Mouse (Mus musculus): Measurements from ENCODE around the gene Cd3d. TPM values are rescaled to one million over a fixed set of nuclear protein-coding genes. Genes with fewer than 3 reads are reported as not detected.

Cd3d gene
- polyA plus RNA-seq, 1 experiment from 2014 or later, result not detected

- Histone ChIP-seq H3K36me3 (no peaks in the 10 kb centered on the region), H3K4me1 (no peaks in the 10 kb centered on the region), H3K27me3 (peaks cover 9% of the 10 kb centered on the region), H3K27ac (no peak overlapping the region), H3K9me3 (no peaks in the 10 kb centered on the region), H3K4me3 (no peak overlapping the region), H3K9ac (no peak overlapping the region), H3K4me2 (no peak overlapping the region)
- no peak for ATAC-seq (ENCODE audit: insufficient number of reproducible peaks, insufficient read depth, low FRiP score, low TSS enrichment, low read depth)
- 29% methylated on average over 2 of the region's 2 CpGs for WGBS
These were observed 33.3 kb downstream of the Cd3d start for GRCm38 (mm10) chr9:45014879-45015278.

GRCm38 (mm10) chr9:45015841-45016240, 34.3 kb downstream of the Cd3d start:
- H3K9me3 ChIP-seq, result no peaks in the 10 kb centered on the region
- no peak overlapping the region for H3K4me2 ChIP-seq
- H3K36me3 ChIP-seq, result no peaks in the 10 kb centered on the region
- no peak for ATAC-seq (ENCODE audit: insufficient number of reproducible peaks, insufficient read depth, low FRiP score, low TSS enrichment, low read depth)
- 75% methylated on average over 3 of the region's 3 CpGs for WGBS
- H3K27me3 ChIP-seq, result peaks cover 9% of the 10 kb centered on the region
- H3K4me3 ChIP-seq, result no peak overlapping the region
- H3K9ac ChIP-seq, result no peak overlapping the region
- no peaks in the 10 kb centered on the region for H3K4me1 ChIP-seq
- H3K27ac ChIP-seq, result no peak overlapping the region

- Histone ChIP-seq H3K4me2 (no peak overlapping the region), H3K9me3 (no peaks in the 10 kb centered on the region), H3K4me1 (no peaks in the 10 kb centered on the region), H3K9ac (no peak overlapping the region), H3K27ac (no peak overlapping the region), H3K4me3 (no peak overlapping the region), H3K27me3 (no peaks in the 10 kb centered on the region), H3K36me3 (no peaks in the 10 kb centered on the region)
- WGBS, result 84% methylated on average over 11 of the region's 11 CpGs
- ATAC-seq (ENCODE audit: insufficient number of reproducible peaks, insufficient read depth, low FRiP score, low TSS enrichment, low read depth), result no peak
These were observed 36.4 kb downstream of the Cd3d start for GRCm38 (mm10) chr9:45018031-45018430.

GRCm38 (mm10) chr9:45022800-45023199, 41.2 kb downstream of the Cd3d start:
- H3K27ac ChIP-seq, result no peak overlapping the region
- H3K27me3 ChIP-seq, result peaks cover 3% of the 10 kb centered on the region; the same call in 1 of the 2 replicates
- H3K36me3 ChIP-seq, result no peaks in the 10 kb centered on the region
- no peak overlapping the region for H3K4me2 ChIP-seq
- no peak overlapping the region for H3K4me3 ChIP-seq
- WGBS, result 8% methylated on average over 3 of the region's 3 CpGs
- H3K4me1 ChIP-seq, result no peaks in the 10 kb centered on the region
- no peaks in the 10 kb centered on the region for H3K9me3 ChIP-seq
- ATAC-seq (ENCODE audit: insufficient number of reproducible peaks, insufficient read depth, low FRiP score, low TSS enrichment, low read depth), result no peak
- H3K9ac ChIP-seq, result no peak overlapping the region

- H3K36me3 ChIP-seq, result no peaks in the 10 kb centered on the region
- ATAC-seq (ENCODE audit: insufficient number of reproducible peaks, insufficient read depth, low FRiP score, low TSS enrichment, low read depth), result no peak
- no peak overlapping the region for H3K9ac ChIP-seq
- no peak overlapping the region for H3K27ac ChIP-seq
- 60% methylated on average over 3 of the region's 3 CpGs for WGBS
- H3K9me3 ChIP-seq, result no peaks in the 10 kb centered on the region
- H3K4me3 ChIP-seq, result no peak overlapping the region
- no peaks in the 10 kb centered on the region; the same call in 1 of the 2 replicates for H3K4me1 ChIP-seq
- H3K4me2 ChIP-seq, result no peak overlapping the region
- H3K27me3 ChIP-seq, result peaks cover 3% of the 10 kb centered on the region; the same call in 1 of the 2 replicates
These were observed 42.1 kb downstream of the Cd3d start for GRCm38 (mm10) chr9:45023638-45024037.

GRCm38 (mm10) chr9:45024187-45024586, 42.6 kb downstream of the Cd3d start:
- no peaks in the 10 kb centered on the region; the same call in 1 of the 2 replicates for H3K4me1 ChIP-seq
- no peak for ATAC-seq (ENCODE audit: insufficient number of reproducible peaks, insufficient read depth, low FRiP score, low TSS enrichment, low read depth)
- H3K27ac ChIP-seq, result no peak overlapping the region
- H3K9me3 ChIP-seq, result no peaks in the 10 kb centered on the region
- no peak overlapping the region for H3K4me2 ChIP-seq
- peaks cover 3% of the 10 kb centered on the region; the same call in 1 of the 2 replicates for H3K27me3 ChIP-seq
- 81% methylated on average over 2 of the region's 2 CpGs for WGBS
- no peak overlapping the region for H3K9ac ChIP-seq
- no peaks in the 10 kb centered on the region for H3K36me3 ChIP-seq
- no peak overlapping the region for H3K4me3 ChIP-seq

GRCm38 (mm10) chr9:45027376-45027775, 45.8 kb downstream of the Cd3d start:
- 64% methylated on average over 8 of the region's 8 CpGs for WGBS
- H3K27ac ChIP-seq, result no peak overlapping the region
- no peaks in the 10 kb centered on the region for H3K9me3 ChIP-seq
- H3K27me3 ChIP-seq, result peaks cover 17% of the 10 kb centered on the region
- no peak for ATAC-seq (ENCODE audit: insufficient number of reproducible peaks, insufficient read depth, low FRiP score, low TSS enrichment, low read depth)
- H3K4me3 ChIP-seq, result no peak overlapping the region
- H3K36me3 ChIP-seq, result no peaks in the 10 kb centered on the region
- H3K9ac ChIP-seq, result no peak overlapping the region
- H3K4me1 ChIP-seq, result no peaks in the 10 kb centered on the region; the same call in 1 of the 2 replicates
- H3K4me2 ChIP-seq, result no peak overlapping the region

- Histone ChIP-seq H3K4me2 (no peak overlapping the region), H3K36me3 (no peaks in the 10 kb centered on the region), H3K9me3 (no peaks in the 10 kb centered on the region), H3K27me3 (peaks cover 17% of the 10 kb centered on the region), H3K27ac (no peak overlapping the region), H3K4me3 (no peak overlapping the region), H3K9ac (no peak overlapping the region), H3K4me1 (no peaks in the 10 kb centered on the region; the same call in 1 of the 2 replicates)
- ATAC-seq (ENCODE audit: insufficient number of reproducible peaks, insufficient read depth, low FRiP score, low TSS enrichment, low read depth), result no peak
- WGBS, result 61% methylated on average over 6 of the region's 6 CpGs
These were observed 48.8 kb downstream of the Cd3d start for GRCm38 (mm10) chr9:45030341-45030740.

GRCm38 (mm10) chr9:45032261-45032660, 50.7 kb downstream of the Cd3d start:
- no peak overlapping the region for H3K9ac ChIP-seq
- 83% methylated on average over 2 of the region's 2 CpGs for WGBS
- H3K36me3 ChIP-seq, result no peaks in the 10 kb centered on the region
- ATAC-seq (ENCODE audit: insufficient number of reproducible peaks, insufficient read depth, low FRiP score, low TSS enrichment, low read depth), result no peak
- peaks cover 14% of the 10 kb centered on the region for H3K27me3 ChIP-seq
- H3K9me3 ChIP-seq, result no peaks in the 10 kb centered on the region
- H3K4me3 ChIP-seq, result no peak overlapping the region
- H3K27ac ChIP-seq, result no peak overlapping the region
- H3K4me2 ChIP-seq, result no peak overlapping the region
- no peaks in the 10 kb centered on the region; the same call in 1 of the 2 replicates for H3K4me1 ChIP-seq

- no peak overlapping the region for H3K9ac ChIP-seq
- 81% methylated on average over 3 of the region's 3 CpGs for WGBS
- no peak overlapping the region for H3K4me3 ChIP-seq
- H3K9me3 ChIP-seq, result no peaks in the 10 kb centered on the region
- H3K27ac ChIP-seq, result no peak overlapping the region
- peaks cover 29% of the 10 kb centered on the region for H3K27me3 ChIP-seq
- ATAC-seq (ENCODE audit: insufficient number of reproducible peaks, insufficient read depth, low FRiP score, low TSS enrichment, low read depth), result no peak
- no peaks in the 10 kb centered on the region for H3K4me1 ChIP-seq
- H3K4me2 ChIP-seq, result no peak overlapping the region
- no peaks in the 10 kb centered on the region for H3K36me3 ChIP-seq
These were observed 52.9 kb downstream of the Cd3d start for GRCm38 (mm10) chr9:45034526-45034925.

All from embryonic facial prominence, embryonic 13.5 days (tissue).